Mouse (Mus musculus): ENCODE results near the gene Mindy3.

Mindy3 gene

GRCm38 (mm10) chr2:12371401-12371800, 47.9 kb downstream of the Mindy3 start:
- no peak for DNase-seq (ENCODE audit: low spot score in 2 of 2)

DNA sequence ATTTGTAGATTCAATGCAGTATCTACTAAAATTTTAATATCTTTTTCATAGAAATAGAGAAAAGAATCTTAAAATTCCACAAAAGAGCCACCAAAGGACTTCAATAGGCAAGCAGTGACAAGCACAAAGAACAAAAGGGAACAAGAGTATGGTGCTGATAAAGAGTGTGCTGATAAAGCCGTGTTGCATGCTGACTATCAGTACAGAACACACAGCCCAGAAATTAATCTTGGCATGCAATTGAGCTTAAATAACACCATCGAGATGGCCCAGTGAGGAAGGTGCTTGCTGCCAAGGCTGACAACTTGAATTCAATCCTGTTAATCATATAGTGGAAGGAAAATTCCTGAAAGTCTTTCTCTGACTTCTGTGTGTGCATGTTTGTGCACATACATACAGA, 50.8 kb downstream of the Mindy3 start:
- no peak for DNase-seq (ENCODE audit: low spot score in 2 of 2)

GRCm38 (mm10) chr2:12368016-12368415, 51.3 kb downstream of the Mindy3 start:
- DNase-seq (ENCODE audit: low spot score in 2 of 2) = no peak

GRCm38 (mm10) chr2:12361310-12361709, 58.0 kb downstream of the Mindy3 start:
- no peak for DNase-seq (ENCODE audit: low spot score in 2 of 2)

DNA sequence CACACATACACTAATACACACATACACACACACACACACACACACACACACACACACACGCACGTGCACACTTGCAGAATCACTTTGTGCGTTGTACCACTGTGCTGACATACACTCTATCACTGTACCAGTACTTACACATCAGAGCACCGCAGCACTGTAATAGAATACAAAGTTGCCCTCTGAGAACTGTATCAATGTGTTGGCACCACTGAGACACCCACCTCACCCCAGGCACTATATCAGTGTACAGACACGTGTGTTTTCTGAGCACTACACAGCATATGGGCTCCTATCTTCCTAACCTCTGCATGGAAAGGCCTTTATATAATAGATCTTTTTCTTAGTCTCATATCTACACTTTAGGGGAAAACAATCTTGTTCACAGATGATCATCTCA, 64.4 kb downstream of the Mindy3 start:
- DNase-seq (ENCODE audit: low spot score in 2 of 2) = no peak

DNA sequence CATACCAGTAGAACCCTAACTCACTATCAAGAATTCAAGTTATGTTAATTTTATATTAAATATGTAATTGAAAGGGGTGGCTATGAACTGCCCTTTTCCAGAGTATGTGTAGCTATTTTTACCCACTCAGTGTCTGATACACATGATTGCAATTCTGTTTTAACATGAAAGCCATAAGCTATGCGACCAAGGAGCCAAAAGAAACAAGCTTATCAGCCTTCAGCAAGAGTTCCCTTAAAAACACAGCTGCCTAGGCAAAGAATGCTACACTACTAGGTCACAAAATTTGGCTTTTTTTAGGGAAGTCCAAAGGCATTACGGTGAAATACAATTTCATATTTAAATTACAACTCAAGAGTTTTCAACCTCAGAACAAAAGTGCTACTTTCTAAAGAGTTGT, 70.4 kb downstream of the Mindy3 start:
- no peak for DNase-seq (ENCODE audit: low spot score in 2 of 2)

DNA sequence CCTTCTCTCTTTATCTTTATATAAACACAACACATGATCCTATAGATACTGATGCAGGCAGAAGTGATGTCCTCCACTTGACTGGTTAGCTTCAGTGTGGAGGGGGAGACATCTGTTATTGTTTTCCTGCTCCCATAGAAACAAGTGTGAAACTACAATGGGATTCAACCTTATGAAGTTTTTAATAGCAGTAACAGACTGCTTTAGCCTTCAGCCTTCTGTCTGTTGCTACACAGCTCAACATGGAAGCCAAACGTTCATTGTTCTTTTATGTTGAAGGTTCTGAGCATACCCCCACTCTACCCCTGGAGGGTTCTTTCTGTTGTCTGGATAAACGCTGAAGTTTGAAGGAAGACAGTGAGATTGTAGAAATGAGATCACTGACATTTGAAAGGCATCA, 87.3 kb downstream of the Mindy3 start:
- no peak for DNase-seq (ENCODE audit: low spot score in 2 of 2)

- no peak for DNase-seq (ENCODE audit: low spot score in 2 of 2)
These were observed 89.7 kb downstream of the Mindy3 start for GRCm38 (mm10) chr2:12329620-12330019.

GRCm38 (mm10) chr2:12329068-12329407, 90.2 kb downstream of the Mindy3 start:
- no peak for DNase-seq (ENCODE audit: low spot score in 2 of 2)

DNA sequence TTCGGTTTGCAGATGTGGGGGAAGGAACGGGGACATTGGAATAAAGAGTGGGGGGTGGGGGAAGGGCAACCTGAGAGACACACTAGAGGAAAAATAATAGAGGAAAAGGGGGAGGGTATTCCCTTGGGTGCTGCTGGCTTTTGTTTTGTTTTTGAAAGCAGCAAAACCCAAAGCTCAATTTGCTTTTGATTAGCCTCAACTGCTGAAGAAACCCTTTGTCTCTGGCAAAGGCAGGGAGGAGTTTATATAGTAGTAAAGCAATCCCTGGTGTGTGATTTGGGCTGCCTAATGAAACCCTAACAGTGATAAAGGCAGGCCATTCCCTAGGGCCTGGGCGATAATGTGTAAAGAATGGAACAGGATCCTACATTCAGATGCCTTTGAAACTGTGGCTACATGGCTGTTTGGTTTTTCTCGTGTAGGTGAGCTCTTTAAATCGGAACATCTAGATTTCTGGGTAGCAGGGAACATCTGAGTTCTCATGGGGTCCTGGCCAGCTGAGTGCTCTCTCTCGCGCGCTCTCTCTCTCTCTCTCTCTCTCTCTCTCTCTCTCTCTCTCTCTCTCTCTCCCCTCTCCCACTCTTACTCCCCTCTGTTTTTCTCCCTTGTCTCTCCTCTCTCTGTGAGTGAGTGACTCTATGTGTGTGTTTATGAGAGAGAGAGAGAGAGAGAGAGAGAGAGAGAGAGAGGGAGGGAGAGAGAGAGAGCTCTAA, 90.8 kb downstream of the Mindy3 start:
- DNase-seq (ENCODE audit: low spot score in 2 of 2) = no peak

DNA sequence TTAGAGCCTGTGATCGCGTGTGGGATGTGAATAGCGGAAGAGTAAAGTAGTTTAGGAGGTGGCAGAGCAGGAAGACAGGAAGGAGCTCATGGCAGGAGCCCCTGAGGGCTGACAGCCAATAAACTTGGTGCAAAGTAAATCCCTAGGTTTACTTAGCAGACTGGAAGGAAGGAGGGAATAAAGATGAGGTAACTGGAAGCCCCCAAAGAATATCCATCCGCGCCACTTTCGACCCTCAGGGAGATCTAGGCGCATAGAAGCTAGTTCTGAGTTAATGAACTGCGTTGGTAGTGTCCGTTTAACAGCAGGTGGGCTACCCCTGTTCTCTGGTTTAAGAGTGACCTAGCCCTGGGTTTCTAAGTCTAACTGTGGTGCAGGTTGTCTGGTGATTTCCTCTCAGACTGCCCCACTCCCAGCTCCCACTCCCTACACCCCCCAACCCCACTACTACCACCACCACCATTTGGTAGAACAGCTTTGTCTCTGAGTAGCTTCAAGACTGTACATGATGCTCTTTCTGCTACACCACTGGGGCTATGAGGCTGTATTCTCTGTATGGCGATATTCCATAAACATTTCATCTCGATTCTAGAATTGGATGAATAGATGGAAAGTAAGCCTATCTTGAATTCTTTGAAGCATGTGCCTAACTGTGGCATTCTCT, 91.4 kb downstream of the Mindy3 start:
- no peak for DNase-seq (ENCODE audit: low spot score in 2 of 2)

DNA sequence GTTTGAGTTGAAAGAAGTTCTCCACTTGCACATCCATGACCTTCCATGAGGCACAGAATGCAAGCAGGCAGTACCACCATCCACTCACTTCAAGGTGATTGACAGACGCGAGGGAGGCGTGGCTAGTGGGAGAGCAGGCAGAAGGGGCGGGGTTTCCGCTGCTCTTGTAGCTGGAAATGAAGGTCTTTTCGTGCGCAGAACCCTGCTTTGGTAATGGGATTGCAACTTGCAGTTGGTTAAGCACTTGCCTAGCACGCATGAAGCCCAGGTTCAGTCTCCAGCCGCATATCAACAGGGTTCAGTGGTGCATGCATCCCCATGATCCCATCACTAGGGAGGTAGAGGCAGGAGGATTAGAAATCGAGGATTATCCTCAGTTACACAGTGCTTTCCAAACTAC, 92.1 kb downstream of the Mindy3 start:
- no peak for DNase-seq (ENCODE audit: low spot score in 2 of 2)

DNA sequence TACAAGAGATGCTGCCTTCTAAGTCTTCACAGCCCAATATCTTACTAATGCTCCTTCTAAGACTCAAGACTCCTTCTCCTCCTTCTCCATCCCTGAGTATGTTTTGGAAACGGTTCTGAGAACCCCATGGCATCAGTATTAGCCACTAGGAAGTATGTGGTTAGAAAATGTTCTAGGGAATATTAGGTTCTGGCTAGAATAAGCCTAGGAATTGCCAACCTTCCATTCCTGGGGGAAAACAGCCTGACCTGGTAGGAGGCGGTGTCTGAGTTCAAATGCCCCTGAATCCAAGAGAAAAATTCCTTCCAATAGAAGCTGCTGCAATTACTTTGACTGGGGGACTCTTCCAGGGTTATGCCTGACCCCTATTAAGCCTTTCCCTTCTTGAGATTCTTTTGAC, 93.4 kb downstream of the Mindy3 start:
- DNase-seq (ENCODE audit: low spot score in 2 of 2) = no peak

- no peak for DNase-seq (ENCODE audit: low spot score in 2 of 2)
These were observed 93.9 kb downstream of the Mindy3 start for GRCm38 (mm10) chr2:12325417-12325816.

GRCm38 (mm10) chr2:12320914-12321313, 98.4 kb downstream of the Mindy3 start:
- no peak for DNase-seq (ENCODE audit: low spot score in 2 of 2)

DNA sequence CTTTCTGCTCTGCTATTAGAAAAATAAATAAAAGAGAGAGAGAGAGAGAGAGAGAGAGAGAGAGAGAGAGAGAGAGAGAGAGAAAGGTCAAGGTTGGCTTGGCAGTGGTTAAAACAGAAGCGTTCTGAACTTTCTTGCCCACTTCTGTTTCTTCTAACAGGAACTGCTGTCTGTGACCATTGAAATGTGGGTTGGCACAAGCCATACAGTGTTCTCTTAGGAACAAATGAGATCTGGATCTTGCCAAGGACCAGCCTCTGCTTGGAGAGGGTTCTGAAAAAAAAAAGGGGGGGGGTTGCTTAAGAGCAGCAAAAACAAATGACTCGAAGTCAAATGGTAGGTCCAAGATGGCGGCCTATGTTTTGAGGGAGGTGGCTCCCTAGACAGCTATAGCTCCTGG, 100.6 kb downstream of the Mindy3 start:
- DNase-seq (ENCODE audit: low spot score in 2 of 2) = no peak

- DNase-seq (ENCODE audit: low spot score in 2 of 2) = no peak
These were observed 101.2 kb downstream of the Mindy3 start for GRCm38 (mm10) chr2:12318036-12318435.

DNA sequence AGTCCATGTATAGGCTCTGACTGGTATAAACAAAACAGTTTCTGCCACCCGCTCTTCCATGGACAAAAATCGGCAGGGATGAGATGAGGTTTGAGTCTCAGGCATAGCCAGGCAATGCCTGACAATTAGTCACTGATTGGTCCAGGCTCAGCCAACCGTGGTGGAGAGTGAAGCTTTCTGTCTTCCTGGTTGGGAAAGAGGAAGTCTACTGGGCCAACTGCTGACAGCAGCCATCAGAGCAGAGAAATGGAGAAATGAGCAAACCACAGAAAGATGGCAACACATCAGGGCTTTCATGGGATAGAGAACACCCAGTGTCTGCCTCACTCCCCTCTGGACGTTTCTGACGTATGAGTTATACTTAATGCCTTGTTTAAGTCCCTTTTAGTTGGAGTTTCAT, 101.9 kb downstream of the Mindy3 start:
- DNase-seq (ENCODE audit: low spot score in 2 of 2) = no peak

GRCm38 (mm10) chr2:12316361-12316760, 102.9 kb downstream of the Mindy3 start:
- no peak for DNase-seq (ENCODE audit: low spot score in 2 of 2)

DNA sequence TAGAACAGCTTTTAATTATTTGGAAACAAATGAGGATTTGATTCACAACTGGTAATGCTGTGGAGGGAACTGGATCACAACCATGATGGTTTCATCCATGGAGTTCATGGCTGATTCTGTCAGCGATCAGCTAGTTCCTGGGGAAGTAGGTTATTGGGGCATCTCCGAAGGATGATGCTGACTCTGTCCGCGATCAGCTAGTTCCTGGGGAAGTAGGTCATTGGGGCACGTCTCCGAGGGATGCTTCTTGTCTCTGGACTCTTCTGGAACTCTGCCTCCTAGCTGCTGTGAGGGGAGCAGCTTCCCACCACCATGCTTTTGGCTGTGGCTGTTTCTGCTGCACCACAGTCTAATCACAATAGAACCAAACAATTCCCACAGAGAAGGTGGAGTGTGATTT, 105.2 kb downstream of the Mindy3 start:
- no peak for DNase-seq (ENCODE audit: low spot score in 2 of 2)

GRCm38 (mm10) chr2:12308466-12308865, 110.8 kb downstream of the Mindy3 start:
- no peak for DNase-seq (ENCODE audit: low spot score in 2 of 2)

DNA sequence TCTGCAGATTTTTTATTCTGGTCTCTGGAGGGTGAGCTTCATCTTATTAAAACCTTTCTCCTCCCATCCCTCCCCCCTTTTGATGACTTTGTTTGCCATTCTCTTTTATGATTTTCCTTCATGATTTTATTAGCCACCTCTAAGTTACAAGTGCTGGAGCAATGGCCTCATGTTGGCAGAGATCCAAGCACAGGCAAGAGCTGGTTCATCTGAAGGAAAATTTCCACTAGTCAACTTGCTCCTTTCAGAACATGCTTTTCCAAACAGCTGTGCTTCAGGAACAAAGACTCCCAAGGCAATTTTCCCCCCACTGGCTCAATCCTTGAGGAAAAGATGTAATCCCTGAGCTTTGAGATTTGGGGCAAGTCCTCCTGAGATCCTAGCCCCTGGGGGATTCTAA, 112.0 kb downstream of the Mindy3 start:
- DNase-seq (ENCODE audit: low spot score in 2 of 2) = no peak

- DNase-seq (ENCODE audit: low spot score in 2 of 2) = no peak
These were observed 114.1 kb downstream of the Mindy3 start for GRCm38 (mm10) chr2:12305064-12305650.

Measured in frontal cortex, postnatal 14 days (tissue).